Mouse (Mus musculus) hindbrain, embryonic 10.5 days (tissue): ENCODE data around the gene S1pr3. TPM values are rescaled to one million over a fixed set of nuclear protein-coding genes. Genes with fewer than 3 reads are reported as not detected.
A peak's percentile ranks its signal among the peaks of the same experiment; 100 is the strongest.

Source experiments
- DNase-seq: peaks from one replicate; pipeline ENCODE4 v3.0.0-alpha.2; 2017; ENCODE audit warnings: low spot score
- H3K27ac ChIP-seq: fragments of 300-500 bp; sonication (generic); 2 replicates; pipeline ENCODE4 v1.5.1; 2016; ENCODE audit warnings: mild to moderate bottlenecking, moderate library complexity
- H3K27me3 ChIP-seq: fragments of 300-500 bp; sonication (generic); 2 replicates; pipeline ENCODE4 v1.6.1; 2016; ENCODE audit warnings: mild to moderate bottlenecking; ENCODE audit not compliant: poor library complexity, insufficient read depth, severe bottlenecking
- H3K36me3 ChIP-seq: fragments of 300-500 bp; sonication (generic); 2 replicates; pipeline ENCODE4 v1.6.1; 2016; ENCODE audit warnings: mild to moderate bottlenecking, moderate library complexity
- H3K4me1 ChIP-seq: fragments of 300-500 bp; sonication (generic); replicated peaks from 2 replicates; pipeline ENCODE4 v1.6.1; 2016; ENCODE audit warnings: mild to moderate bottlenecking
- H3K4me3 ChIP-seq: fragments of 300-500 bp; sonication (generic); 2 replicates; pipeline ENCODE4 v1.5.1; 2016; ENCODE audit warnings: mild to moderate bottlenecking, moderate library complexity
- H3K9me3 ChIP-seq: fragments of 300-500 bp; sonication (generic); 2 replicates; pipeline ENCODE4 v1.6.1; 2016; ENCODE audit warnings: mild to moderate bottlenecking, moderate library complexity
- WGBS: fragments of 180-500 bp; shearing (Covaris S2); methylation state at CpG from one replicate; pipeline ENCODE4 v1.1.7; 2016; 5-methylcytosine and 5-hydroxymethylcytosine counted together
- polyA plus RNA-seq: library from polyadenylated mRNA; unstranded; fragments of >200 nt; fragmentation: Nextera tagmentation; extraction: Ambion mirVana; gene quantifications from 2 replicates; pipeline ENCODE4 v1.2.1, GENCODE M21; 2016

The S1pr3 gene
- polyA plus RNA-seq, 1 experiment from 2014 or later = 48.0 TPM

DNA sequence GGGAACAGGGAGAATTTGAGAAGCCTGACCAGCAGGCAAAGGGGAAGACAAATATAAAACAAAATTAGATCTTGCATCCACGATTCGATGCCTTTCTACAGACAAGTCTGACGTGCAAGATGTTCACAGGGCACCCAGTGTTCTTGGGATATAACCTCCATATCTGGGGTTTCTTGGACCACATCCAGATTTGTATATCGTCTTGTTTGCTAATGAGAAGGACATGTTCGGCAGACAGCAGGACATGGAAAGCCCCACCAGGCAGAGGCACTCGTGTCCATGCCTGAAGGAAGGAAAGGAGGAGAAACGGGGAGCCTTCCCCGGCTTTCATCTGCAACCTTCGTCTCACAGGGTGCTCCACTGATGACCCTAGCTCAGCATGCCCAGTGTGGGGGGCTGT lies 2.8 kb downstream of the S1pr3 start:
- WGBS = 61% methylated on average over 9 of the region's 9 CpGs
- Histone ChIP-seq H3K4me1 (peaks cover 40% of the 10 kb centered on the region), H3K4me3 (peak overlapping the region; percentile 53), H3K9me3 (peaks cover 13% of the 10 kb centered on the region), H3K27ac (0 out of 2 replicates have a peak overlapping the region, but pooled peaks have one; percentile 25), H3K36me3 (peaks cover 21% of the 10 kb centered on the region), H3K27me3 (peaks cover 40% of the 10 kb centered on the region)
- no peak for DNase-seq

DNA sequence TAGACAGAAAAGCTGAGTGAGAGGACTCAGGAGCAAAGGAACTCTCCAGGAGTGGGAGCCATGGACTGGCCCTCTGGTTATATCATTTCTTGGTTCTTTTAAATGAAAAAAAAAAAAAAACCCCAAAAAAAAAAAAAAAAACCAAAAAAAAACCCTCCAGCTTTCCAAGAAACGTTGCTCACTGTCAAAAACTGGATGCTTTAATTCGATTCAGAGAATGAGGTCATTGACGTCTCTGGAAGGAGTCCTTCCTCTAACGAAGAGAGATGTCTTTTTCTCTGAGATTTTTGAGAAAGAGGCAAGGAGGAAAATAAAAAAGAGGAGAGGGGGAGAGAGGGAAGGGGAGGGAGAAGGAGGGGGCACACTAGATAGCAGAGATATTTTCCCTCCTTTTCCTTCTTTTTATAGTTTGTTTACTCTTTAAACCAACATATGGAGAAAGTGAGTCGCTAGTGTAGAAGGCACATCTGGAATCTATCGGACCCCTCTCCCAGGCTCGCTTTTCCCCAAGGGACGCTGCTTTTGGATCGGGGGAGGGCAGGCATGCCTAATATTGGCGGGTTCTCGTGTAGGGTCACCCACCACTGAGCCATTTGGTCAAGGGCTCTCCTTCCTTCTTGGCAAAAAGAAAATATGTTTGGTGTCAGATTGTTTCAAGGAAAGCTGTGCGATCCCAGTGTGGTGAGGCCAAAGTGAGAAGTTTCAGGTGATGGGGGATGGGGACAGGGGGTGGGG lies 3.4 kb downstream of the S1pr3 start:
- DNase-seq = peak; percentile 36
- Histone ChIP-seq H3K27me3 (peaks cover 37% of the 10 kb centered on the region), H3K27ac (0 out of 2 replicates have a peak overlapping the region, but pooled peaks have one; percentile 25), H3K36me3 (peaks cover 21% of the 10 kb centered on the region), H3K4me3 (peak overlapping the region; percentile 53; the same call in 1 of the 2 replicates), H3K4me1 (peaks cover 41% of the 10 kb centered on the region), H3K9me3 (peaks cover 13% of the 10 kb centered on the region)
- WGBS = 55% methylated on average over 12 of the region's 12 CpGs

- WGBS = 66% methylated on average over 3 of the region's 3 CpGs
- Histone ChIP-seq H3K36me3 (peaks cover 21% of the 10 kb centered on the region), H3K4me1 (peaks cover 41% of the 10 kb centered on the region), H3K4me3 (no peak overlapping the region), H3K27me3 (peaks cover 21% of the 10 kb centered on the region), H3K9me3 (peaks cover 13% of the 10 kb centered on the region), H3K27ac (no peak overlapping the region)
- no peak for DNase-seq
These were observed 5.0 kb downstream of the S1pr3 start for GRCm38 (mm10) chr13:51413461-51413860.

GRCm38 (mm10) chr13:51416727-51417126 lies 8.3 kb downstream of the S1pr3 start:
- no peak for DNase-seq
- Histone ChIP-seq H3K27me3 (no peaks in the 10 kb centered on the region), H3K9me3 (peaks cover 13% of the 10 kb centered on the region), H3K4me3 (no peak overlapping the region), H3K27ac (no peak overlapping the region), H3K4me1 (peaks cover 32% of the 10 kb centered on the region), H3K36me3 (peaks cover 31% of the 10 kb centered on the region)
- 88% methylated on average over 11 of the region's 11 CpGs for WGBS

DNA sequence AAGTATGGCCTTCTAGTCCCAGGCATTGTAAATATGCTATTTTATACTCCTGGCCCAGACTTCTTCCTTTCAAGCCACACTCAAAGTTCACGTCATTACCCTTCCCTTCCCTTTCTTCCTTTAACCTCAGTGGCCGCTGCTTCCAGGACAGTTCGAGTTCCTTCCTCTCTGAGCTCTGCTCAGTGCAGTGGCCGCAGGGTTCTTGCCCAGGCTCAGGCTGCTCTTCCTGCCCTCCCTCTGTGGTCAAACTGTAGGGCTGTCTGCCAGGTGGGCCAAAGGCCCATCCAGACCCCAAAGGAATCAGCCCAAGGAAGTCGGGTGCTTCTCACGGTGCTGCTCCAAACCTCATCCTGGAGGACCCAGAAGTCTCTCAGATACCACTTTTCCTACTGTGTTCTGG lies 9.4 kb downstream of the S1pr3 start:
- DNase-seq = no peak
- Histone ChIP-seq H3K9me3 (peaks cover 13% of the 10 kb centered on the region), H3K27me3 (no peaks in the 10 kb centered on the region), H3K27ac (peak overlapping the region; percentile 89), H3K4me3 (peak overlapping the region; percentile 39), H3K36me3 (peaks cover 31% of the 10 kb centered on the region), H3K4me1 (peaks cover 31% of the 10 kb centered on the region)
- 62% methylated on average over 6 of the region's 6 CpGs for WGBS

DNA sequence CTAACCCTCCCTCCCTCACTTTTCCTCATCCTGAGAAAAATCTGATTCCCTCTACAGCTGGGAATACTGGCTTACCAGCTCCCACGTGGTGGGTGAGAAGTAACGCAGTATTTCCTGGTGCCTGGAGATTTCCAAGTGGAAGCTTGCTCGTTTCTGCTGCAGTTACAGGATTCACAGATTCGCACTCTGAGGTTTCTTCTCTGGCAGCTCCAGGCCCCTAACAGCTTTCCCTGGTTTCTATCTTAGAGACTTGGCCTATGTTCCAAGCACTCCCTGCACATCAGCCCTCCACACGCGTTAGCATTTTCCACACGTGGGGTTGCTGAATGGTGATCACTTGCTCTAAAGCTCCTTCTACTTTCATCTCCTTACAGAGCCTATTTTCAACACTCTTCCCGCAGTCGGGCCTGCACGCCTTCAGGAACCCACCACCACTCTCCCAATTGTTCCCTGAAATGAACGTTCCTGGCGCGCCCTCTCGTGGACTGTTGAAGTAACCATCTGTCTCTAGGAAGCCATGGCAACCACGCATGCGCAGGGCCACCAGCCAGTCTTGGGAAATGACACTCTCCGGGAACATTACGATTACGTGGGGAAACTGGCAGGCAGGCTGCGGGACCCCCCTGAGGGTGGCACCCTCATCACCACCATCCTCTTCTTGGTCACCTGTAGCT lies 10.0 kb downstream of the S1pr3 start:
- WGBS = 9% methylated on average over 20 of the region's 20 CpGs
- Histone ChIP-seq H3K27ac (peak overlapping the region; percentile 89), H3K9me3 (peaks cover 13% of the 10 kb centered on the region), H3K4me1 (peaks cover 27% of the 10 kb centered on the region), H3K27me3 (no peaks in the 10 kb centered on the region), H3K36me3 (peaks cover 31% of the 10 kb centered on the region), H3K4me3 (peak overlapping the region; percentile 39)
- DNase-seq = peak; percentile 95

- Histone ChIP-seq H3K4me1 (peaks cover 27% of the 10 kb centered on the region), H3K27ac (peak overlapping the region; percentile 89), H3K9me3 (peaks cover 13% of the 10 kb centered on the region), H3K4me3 (peak overlapping the region; percentile 39; the same call in 1 of the 2 replicates), H3K36me3 (peaks cover 28% of the 10 kb centered on the region), H3K27me3 (no peaks in the 10 kb centered on the region)
- 79% methylated on average over 19 of the region's 19 CpGs for WGBS
- no peak for DNase-seq
These were observed 10.6 kb downstream of the S1pr3 start for GRCm38 (mm10) chr13:51418942-51419451.

DNA sequence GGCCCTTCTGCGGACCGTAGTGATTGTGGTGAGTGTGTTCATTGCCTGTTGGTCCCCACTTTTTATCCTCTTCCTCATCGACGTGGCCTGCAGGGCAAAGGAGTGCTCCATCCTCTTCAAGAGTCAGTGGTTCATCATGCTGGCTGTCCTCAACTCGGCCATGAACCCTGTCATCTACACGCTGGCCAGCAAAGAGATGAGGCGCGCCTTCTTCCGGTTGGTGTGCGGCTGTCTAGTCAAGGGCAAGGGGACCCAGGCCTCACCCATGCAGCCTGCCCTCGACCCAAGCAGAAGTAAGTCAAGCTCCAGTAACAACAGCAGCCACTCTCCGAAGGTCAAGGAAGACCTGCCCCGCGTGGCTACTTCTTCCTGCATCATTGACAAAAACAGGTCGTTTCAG lies 11.1 kb downstream of the S1pr3 start:
- Histone ChIP-seq H3K27me3 (no peaks in the 10 kb centered on the region), H3K36me3 (peaks cover 23% of the 10 kb centered on the region)
- WGBS = 89% methylated on average over 15 of the region's 15 CpGs

GRCm38 (mm10) chr13:51420861-51421260 lies 12.4 kb downstream of the S1pr3 start:
- Histone ChIP-seq H3K4me3 (no peak overlapping the region), H3K27me3 (no peaks in the 10 kb centered on the region), H3K9me3 (no peaks in the 10 kb centered on the region), H3K4me1 (peaks cover 29% of the 10 kb centered on the region), H3K36me3 (peaks cover 10% of the 10 kb centered on the region), H3K27ac (no peak overlapping the region)
- DNase-seq = no peak
- WGBS = 87% methylated on average over 9 of the region's 9 CpGs

More for the DNA sequence above, 11.1 kb downstream of the S1pr3 start:
- Histone ChIP-seq H3K4me1 (peaks cover 27% of the 10 kb centered on the region), H3K4me3 (no peak overlapping the region), H3K9me3 (peaks cover 12% of the 10 kb centered on the region), H3K27ac (no peak overlapping the region)
- DNase-seq = no peak

DNA sequence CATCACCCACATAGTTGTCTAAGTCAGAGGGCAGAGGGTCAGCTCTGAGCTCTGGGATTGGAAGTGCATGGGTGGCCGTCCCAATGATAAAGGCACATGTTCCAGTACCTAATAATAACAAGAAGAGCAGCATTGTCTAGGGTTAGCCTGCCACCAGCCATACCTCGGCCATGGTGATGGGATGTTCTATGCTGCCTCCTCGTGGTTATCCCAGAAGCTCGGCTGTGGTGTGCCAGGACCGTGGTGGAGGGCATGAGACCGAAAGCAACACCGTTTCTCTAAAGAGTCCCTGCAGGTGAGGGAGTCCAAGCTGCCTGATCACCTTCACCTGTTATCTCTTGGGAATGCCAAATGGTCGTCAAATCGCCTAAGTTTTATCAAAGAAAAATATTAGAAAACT lies 15.2 kb downstream of the S1pr3 start:
- no peaks in the 10 kb centered on the region for H3K9me3 ChIP-seq
- H3K27me3 ChIP-seq = no peaks in the 10 kb centered on the region
- peaks cover 10% of the 10 kb centered on the region for H3K36me3 ChIP-seq
- DNase-seq = no peak
- H3K4me3 ChIP-seq = no peak overlapping the region
- 79% methylated on average over 9 of the region's 9 CpGs for WGBS
- peaks cover 5% of the 10 kb centered on the region for H3K4me1 ChIP-seq
- no peak overlapping the region for H3K27ac ChIP-seq

GRCm38 (mm10) chr13:51424647-51425046 lies 16.2 kb downstream of the S1pr3 start:
- peaks cover 4% of the 10 kb centered on the region for H3K36me3 ChIP-seq
- peak; percentile 66 for DNase-seq
- no peaks in the 10 kb centered on the region for H3K27me3 ChIP-seq
- H3K9me3 ChIP-seq = no peaks in the 10 kb centered on the region
- no peak overlapping the region for H3K27ac ChIP-seq
- H3K4me1 ChIP-seq = 0 out of 2 replicates have a peak, but pooled peaks cover 2% of the 10 kb centered on the region
- no peak overlapping the region for H3K4me3 ChIP-seq
- 21% methylated on average over 5 of the region's 5 CpGs for WGBS

GRCm38 (mm10) chr13:51425662-51426443 lies 17.4 kb downstream of the S1pr3 start:
- H3K4me3 ChIP-seq = no peak overlapping the region
- WGBS = 86% methylated on average over 4 of the region's 4 CpGs
- no peak for DNase-seq

More at GRCm38 (mm10) chr13:51425662-51426443, 17.4 kb downstream of the S1pr3 start:
- 0 out of 2 replicates have a peak, but pooled peaks cover 2% of the 10 kb centered on the region for H3K4me1 ChIP-seq
- H3K27me3 ChIP-seq = no peaks in the 10 kb centered on the region
- H3K36me3 ChIP-seq = no peaks in the 10 kb centered on the region
- no peaks in the 10 kb centered on the region for H3K9me3 ChIP-seq
- H3K27ac ChIP-seq = no peak overlapping the region
